Mouse (Mus musculus): ENCODE data around the gene Sgms1. TPM values are rescaled to one million over a fixed set of nuclear protein-coding genes. Genes with fewer than 3 reads are reported as not detected.

Sgms1 gene
- total and polyA plus RNA-seq, 2 experiments from 2014 or later: 21.3 to 28.4 TPM

- Histone ChIP-seq H3K36me3 (ENCODE audit: insufficient read depth, low read length) (no peaks in the 10 kb centered on the region), H3K4me2 (ENCODE audit: low read depth, low read length, poor library complexity, severe bottlenecking) (no peak overlapping the region), H3K27ac (ENCODE audit: low read depth, low read length) (no peak overlapping the region), H3K9ac (replicated peaks; ENCODE audit: low read length, poor library complexity, severe bottlenecking) (no peak overlapping the region), H3K4me3 (ENCODE audit: low read depth, low read length) (no peak overlapping the region), H3K4me1 (ENCODE audit: insufficient read depth, low read length) (no peaks in the 10 kb centered on the region), H3K9me3 (ENCODE audit: low read length) (no peaks in the 10 kb centered on the region), H3K27me3 (ENCODE audit: insufficient read depth, low read length) (no peaks in the 10 kb centered on the region)
- DNase-seq (ENCODE audit: low spot score) (no peak), ATAC-seq (ENCODE audit: low FRiP score) (no peak)
- 86% methylated on average over 5 of the region's 5 CpGs for WGBS
- TF ChIP-seq CTCF (IDR thresholded peaks at IDR 0.05): no peak
Measured at GRCm38 (mm10) chr19:32174561-32174960, 215.0 kb downstream of the Sgms1 start.

- Histone ChIP-seq H3K4me2 (ENCODE audit: low read depth, low read length, poor library complexity, severe bottlenecking) (no peak overlapping the region), H3K4me3 (ENCODE audit: low read depth, low read length) (no peak overlapping the region), H3K9me3 (ENCODE audit: low read length) (no peaks in the 10 kb centered on the region), H3K4me1 (ENCODE audit: insufficient read depth, low read length) (no peaks in the 10 kb centered on the region), H3K27ac (ENCODE audit: low read depth, low read length) (no peak overlapping the region), H3K9ac (replicated peaks; ENCODE audit: low read length, poor library complexity, severe bottlenecking) (no peak overlapping the region), H3K27me3 (ENCODE audit: insufficient read depth, low read length) (no peaks in the 10 kb centered on the region), H3K36me3 (ENCODE audit: insufficient read depth, low read length) (no peaks in the 10 kb centered on the region)
- no peak for TF ChIP-seq CTCF (IDR thresholded peaks at IDR 0.05)
- 41% methylated on average over 6 of the region's 6 CpGs for WGBS
- ATAC-seq (ENCODE audit: low FRiP score) (no peak), DNase-seq (ENCODE audit: low spot score) (no peak)
Measured at GRCm38 (mm10) chr19:32173522-32174184, 215.9 kb downstream of the Sgms1 start.

- Histone ChIP-seq H3K4me3 (ENCODE audit: low read depth, low read length) (no peak overlapping the region), H3K27me3 (ENCODE audit: insufficient read depth, low read length) (no peaks in the 10 kb centered on the region), H3K36me3 (ENCODE audit: insufficient read depth, low read length) (no peaks in the 10 kb centered on the region), H3K9ac (replicated peaks; ENCODE audit: low read length, poor library complexity, severe bottlenecking) (no peak overlapping the region), H3K4me2 (ENCODE audit: low read depth, low read length, poor library complexity, severe bottlenecking) (no peak overlapping the region), H3K4me1 (ENCODE audit: insufficient read depth, low read length) (no peaks in the 10 kb centered on the region), H3K9me3 (ENCODE audit: low read length) (no peaks in the 10 kb centered on the region), H3K27ac (ENCODE audit: low read depth, low read length) (no peak overlapping the region)
- WGBS: 92% methylated on average over 5 of the region's 5 CpGs
- no peak for DNase-seq (ENCODE audit: low spot score)
- TF ChIP-seq CTCF (IDR thresholded peaks at IDR 0.05): no peak
- ATAC-seq (ENCODE audit: low FRiP score): no peak
Measured at GRCm38 (mm10) chr19:32172511-32172981, 217.0 kb downstream of the Sgms1 start.

- 94% methylated on average over 7 of the region's 7 CpGs for WGBS
- DNase-seq (ENCODE audit: low spot score): no peak
- no peak for ATAC-seq (ENCODE audit: low FRiP score)
- no peak overlapping the region for H3K4me2 ChIP-seq (ENCODE audit: low read depth, low read length, poor library complexity, severe bottlenecking)
- H3K4me3 ChIP-seq (ENCODE audit: low read depth, low read length): no peak overlapping the region
- TF ChIP-seq CTCF (IDR thresholded peaks at IDR 0.05): no peak
- H3K36me3 ChIP-seq (ENCODE audit: insufficient read depth, low read length): no peaks in the 10 kb centered on the region
- no peaks in the 10 kb centered on the region for H3K4me1 ChIP-seq (ENCODE audit: insufficient read depth, low read length)
- H3K9me3 ChIP-seq (ENCODE audit: low read length): no peaks in the 10 kb centered on the region
- H3K27me3 ChIP-seq (ENCODE audit: insufficient read depth, low read length): no peaks in the 10 kb centered on the region
- H3K27ac ChIP-seq (ENCODE audit: low read depth, low read length): no peak overlapping the region
- H3K9ac ChIP-seq (replicated peaks; ENCODE audit: low read length, poor library complexity, severe bottlenecking): no peak overlapping the region
Measured at GRCm38 (mm10) chr19:32171981-32172380, 217.5 kb downstream of the Sgms1 start.

GRCm38 (mm10) chr19:32169634-32170540, 219.6 kb downstream of the Sgms1 start:
- ATAC-seq (ENCODE audit: low FRiP score) (no peak), DNase-seq (ENCODE audit: low spot score) (peak; percentile 76)
- no peaks in the 10 kb centered on the region for H3K4me1 ChIP-seq (ENCODE audit: insufficient read depth, low read length)
- H3K4me2 ChIP-seq (ENCODE audit: low read depth, low read length, poor library complexity, severe bottlenecking): no peak overlapping the region
- TF ChIP-seq CTCF (IDR thresholded peaks at IDR 0.05): peak; percentile 62
- no peak overlapping the region for H3K4me3 ChIP-seq (ENCODE audit: low read depth, low read length)
- no peak overlapping the region for H3K27ac ChIP-seq (ENCODE audit: low read depth, low read length)
- WGBS: 74% methylated on average over 8 of the region's 9 CpGs
- H3K27me3 ChIP-seq (ENCODE audit: insufficient read depth, low read length): no peaks in the 10 kb centered on the region
- H3K9ac ChIP-seq (replicated peaks; ENCODE audit: low read length, poor library complexity, severe bottlenecking): no peak overlapping the region
- no peaks in the 10 kb centered on the region for H3K9me3 ChIP-seq (ENCODE audit: low read length)
- no peaks in the 10 kb centered on the region for H3K36me3 ChIP-seq (ENCODE audit: insufficient read depth, low read length)

- no peak overlapping the region for H3K27ac ChIP-seq (ENCODE audit: low read depth, low read length)
- no peaks in the 10 kb centered on the region for H3K9me3 ChIP-seq (ENCODE audit: low read length)
- ATAC-seq (ENCODE audit: low FRiP score): no peak
- no peak for TF ChIP-seq CTCF (IDR thresholded peaks at IDR 0.05)
- DNase-seq (ENCODE audit: low spot score): no peak
- no peaks in the 10 kb centered on the region for H3K4me1 ChIP-seq (ENCODE audit: insufficient read depth, low read length)
- no peaks in the 10 kb centered on the region for H3K27me3 ChIP-seq (ENCODE audit: insufficient read depth, low read length)
- H3K4me3 ChIP-seq (ENCODE audit: low read depth, low read length): no peak overlapping the region
- H3K9ac ChIP-seq (replicated peaks; ENCODE audit: low read length, poor library complexity, severe bottlenecking): no peak overlapping the region
- no peak overlapping the region for H3K4me2 ChIP-seq (ENCODE audit: low read depth, low read length, poor library complexity, severe bottlenecking)
- WGBS: 84% methylated on average over 9 of the region's 9 CpGs
- H3K36me3 ChIP-seq (ENCODE audit: insufficient read depth, low read length): no peaks in the 10 kb centered on the region
Measured at GRCm38 (mm10) chr19:32168031-32168430, 221.5 kb downstream of the Sgms1 start.

Data from midbrain, postnatal 0 days (tissue).